Mouse (Mus musculus) heart, embryonic 12.5 days (tissue): Measurements from ENCODE around the gene Tjp2. TPM values are rescaled to one million over a fixed set of nuclear protein-coding genes. Genes with fewer than 3 reads are reported as not detected.
A peak's percentile ranks its signal among the peaks of the same experiment; 100 is the strongest.
"Not testable (repeated sequence)": the region's sequence is repeated elsewhere in the genome, so short reads cannot be mapped to it uniquely, and the experiment has no call there.

ENCODE experiments used
- ATAC-seq: fragments of 200-750 bp; cut with Nextera tagmentation; 2 replicates; pipeline ENCODE4 v1.8.0; 2017; ENCODE audit warnings: moderate TSS enrichment, moderate library complexity; ENCODE audit not compliant: insufficient number of reproducible peaks, low FRiP score
- H3K27ac ChIP-seq: fragments of 300-500 bp; sonication (generic); 2 replicates; pipeline ENCODE4 v1.5.1; 2016; ENCODE audit warnings: mild to moderate bottlenecking, moderate library complexity; ENCODE audit not compliant: poor library complexity, severe bottlenecking
- H3K27me3 ChIP-seq: fragments of 300-500 bp; sonication (generic); replicated peaks from 2 replicates; pipeline ENCODE4 v1.6.1; 2016; ENCODE audit warnings: mild to moderate bottlenecking, moderate library complexity
- H3K36me3 ChIP-seq: fragments of 300-500 bp; sonication (generic); 2 replicates; pipeline ENCODE4 v1.6.1; 2016; ENCODE audit warnings: mild to moderate bottlenecking, moderate library complexity
- H3K4me1 ChIP-seq: fragments of 300-500 bp; sonication (generic); replicated peaks from 2 replicates; pipeline ENCODE4 v1.6.1; 2016; ENCODE audit warnings: mild to moderate bottlenecking
- H3K4me2 ChIP-seq: fragments of 300-500 bp; sonication (generic); 2 replicates; pipeline ENCODE4 v1.6.1; 2016; ENCODE audit warnings: mild to moderate bottlenecking, moderate library complexity
- H3K4me3 ChIP-seq: fragments of 300-500 bp; sonication (generic); 2 replicates; pipeline ENCODE4 v1.5.1; 2016; ENCODE audit warnings: mild to moderate bottlenecking
- H3K9ac ChIP-seq: fragments of 300-500 bp; sonication (generic); 2 replicates; pipeline ENCODE4 v1.6.1; 2016; ENCODE audit warnings: mild to moderate bottlenecking, moderate library complexity
- H3K9me3 ChIP-seq: fragments of 300-500 bp; sonication (generic); replicated peaks from 2 replicates; pipeline ENCODE4 v1.6.1; 2016; ENCODE audit warnings: mild to moderate bottlenecking, moderate library complexity
- WGBS: fragments of 180-500 bp; shearing (Covaris S2); methylation state at CpG from one replicate; pipeline ENCODE4 v1.1.7; 2016; 5-methylcytosine and 5-hydroxymethylcytosine counted together
- polyA plus RNA-seq: library from polyadenylated mRNA; unstranded; fragments of >200 nt; fragmentation: Nextera tagmentation; extraction: Ambion mirVana; gene quantifications from 2 replicates; pipeline ENCODE4 v1.2.1, GENCODE M21; 2016

The Tjp2 gene
- polyA plus RNA-seq, 1 experiment from 2014 or later, result 31.9 TPM

DNA sequence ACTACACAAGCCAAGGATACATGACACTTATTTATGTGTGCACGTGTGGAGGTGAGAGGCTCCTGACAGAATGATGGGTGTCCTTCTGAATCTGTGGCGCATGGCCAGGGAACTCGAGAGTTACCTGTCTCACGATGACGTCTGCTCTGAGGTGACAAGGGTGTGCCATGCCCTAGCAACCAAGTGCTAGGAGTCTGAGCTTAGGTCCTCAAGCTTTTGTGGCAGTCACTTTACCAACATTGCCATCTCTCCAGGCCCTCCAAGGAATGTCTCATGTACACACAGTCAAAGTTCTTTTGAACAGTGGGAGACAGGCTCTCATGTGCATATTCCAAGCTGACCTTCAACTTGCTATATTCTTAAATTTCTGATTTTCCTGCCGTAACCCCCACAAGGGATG is 33.1 kb upstream of the Tjp2 start:
- no peak for ATAC-seq
- Histone ChIP-seq H3K4me2 (no peak overlapping the region), H3K27ac (peak overlapping the region; percentile 38), H3K4me3 (no peak overlapping the region), H3K27me3 (no peaks in the 10 kb centered on the region), H3K9me3 (no peaks in the 10 kb centered on the region), H3K9ac (no peak overlapping the region), H3K36me3 (peaks cover 19% of the 10 kb centered on the region), H3K4me1 (peaks cover 24% of the 10 kb centered on the region)
- WGBS, result 88% methylated on average over 6 of the region's 6 CpGs

DNA sequence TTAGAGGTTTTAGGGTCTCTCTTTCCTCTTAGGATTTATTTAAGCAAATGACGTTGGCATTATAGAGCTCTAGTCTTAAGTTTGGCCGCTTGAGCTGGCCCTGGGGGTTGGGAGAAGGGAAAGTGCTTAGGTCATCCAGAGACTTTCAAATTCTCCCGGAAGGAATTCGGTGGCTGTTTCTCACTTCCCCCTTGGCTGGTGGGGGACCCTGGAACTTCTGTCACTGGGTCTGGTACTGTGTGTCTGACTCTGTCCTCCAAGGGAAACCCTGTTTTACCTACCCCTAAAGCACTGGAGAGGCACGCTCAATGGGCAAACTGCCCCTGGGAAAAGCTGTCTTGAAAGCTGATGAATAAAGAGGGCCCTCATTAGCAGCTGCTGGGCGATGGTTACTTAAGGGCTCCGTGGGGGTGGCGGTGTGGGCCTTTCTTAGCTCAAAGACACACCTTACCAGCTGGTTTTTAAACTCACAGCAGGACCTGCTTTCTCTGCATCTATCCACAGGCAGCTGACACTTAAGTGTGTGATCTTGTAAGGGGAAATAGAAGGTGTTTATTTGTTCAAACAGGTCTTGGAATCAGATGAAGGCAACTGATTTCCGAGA is 28.9 kb upstream of the Tjp2 start:
- Histone ChIP-seq H3K4me1 (peaks cover 35% of the 10 kb centered on the region), H3K4me2 (no peak overlapping the region), H3K36me3 (no peaks in the 10 kb centered on the region), H3K27me3 (no peaks in the 10 kb centered on the region), H3K4me3 (no peak overlapping the region), H3K27ac (no peak overlapping the region), H3K9me3 (no peaks in the 10 kb centered on the region), H3K9ac (0 out of 2 replicates have a peak overlapping the region, but pooled peaks have one; percentile 44)
- WGBS, result 28% methylated on average over 9 of the region's 9 CpGs
- ATAC-seq, result no peak

DNA sequence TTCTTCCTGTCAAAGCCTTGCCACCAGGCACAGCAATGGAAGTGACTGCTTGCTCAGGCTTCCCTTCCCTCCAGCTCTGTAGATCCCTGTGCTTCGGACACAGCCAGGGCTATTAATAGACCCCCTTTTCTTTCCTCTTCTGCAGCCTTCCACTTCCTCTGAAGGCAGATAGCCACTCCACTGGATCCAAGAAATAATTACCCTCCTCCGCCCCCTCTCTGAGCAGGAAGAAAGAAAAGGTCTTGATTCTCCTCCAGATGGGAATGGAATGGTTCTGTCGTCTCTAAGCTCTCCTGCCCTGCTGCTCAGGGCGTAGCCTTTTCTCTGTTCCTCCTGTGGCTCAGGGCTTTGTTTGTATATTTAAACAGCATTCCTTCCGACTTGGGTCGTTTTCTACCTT is 27.0 kb upstream of the Tjp2 start:
- WGBS, result 16% methylated on average over 6 of the region's 6 CpGs
- Histone ChIP-seq H3K27me3 (no peaks in the 10 kb centered on the region), H3K4me2 (peak overlapping the region; percentile 44), H3K4me3 (no peak overlapping the region), H3K9me3 (no peaks in the 10 kb centered on the region), H3K27ac (peak overlapping the region; percentile 73), H3K4me1 (peaks cover 29% of the 10 kb centered on the region), H3K36me3 (no peaks in the 10 kb centered on the region), H3K9ac (0 out of 2 replicates have a peak overlapping the region, but pooled peaks have one; percentile 11)
- ATAC-seq, result peak; percentile 85

DNA sequence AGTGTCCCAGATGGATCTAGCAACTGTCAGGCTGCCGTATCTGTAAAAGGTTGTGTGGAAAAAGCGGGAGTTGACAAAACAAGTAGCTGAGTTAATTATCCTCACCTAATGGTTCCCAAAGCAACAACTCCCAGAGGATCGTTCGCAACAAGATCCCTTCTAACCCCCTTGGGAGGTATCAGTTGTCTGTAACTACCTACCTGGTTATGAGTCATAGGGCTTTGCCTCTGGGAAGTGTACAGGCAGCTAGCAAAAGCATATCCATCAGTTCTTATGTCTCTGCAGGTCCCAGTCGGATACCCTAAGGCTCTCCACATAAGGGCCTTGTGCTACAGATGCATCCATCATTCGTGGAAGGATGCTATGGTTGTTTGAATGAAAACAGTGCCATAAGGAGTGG is 18.5 kb upstream of the Tjp2 start:
- Histone ChIP-seq H3K36me3 (no peaks in the 10 kb centered on the region), H3K27ac (no peak overlapping the region), H3K9ac (no peak overlapping the region), H3K9me3 (no peaks in the 10 kb centered on the region), H3K27me3 (no peaks in the 10 kb centered on the region), H3K4me1 (peaks cover 13% of the 10 kb centered on the region), H3K4me3 (no peak overlapping the region), H3K4me2 (no peak overlapping the region)
- no peak for ATAC-seq
- 86% methylated on average over 6 of the region's 6 CpGs for WGBS

DNA sequence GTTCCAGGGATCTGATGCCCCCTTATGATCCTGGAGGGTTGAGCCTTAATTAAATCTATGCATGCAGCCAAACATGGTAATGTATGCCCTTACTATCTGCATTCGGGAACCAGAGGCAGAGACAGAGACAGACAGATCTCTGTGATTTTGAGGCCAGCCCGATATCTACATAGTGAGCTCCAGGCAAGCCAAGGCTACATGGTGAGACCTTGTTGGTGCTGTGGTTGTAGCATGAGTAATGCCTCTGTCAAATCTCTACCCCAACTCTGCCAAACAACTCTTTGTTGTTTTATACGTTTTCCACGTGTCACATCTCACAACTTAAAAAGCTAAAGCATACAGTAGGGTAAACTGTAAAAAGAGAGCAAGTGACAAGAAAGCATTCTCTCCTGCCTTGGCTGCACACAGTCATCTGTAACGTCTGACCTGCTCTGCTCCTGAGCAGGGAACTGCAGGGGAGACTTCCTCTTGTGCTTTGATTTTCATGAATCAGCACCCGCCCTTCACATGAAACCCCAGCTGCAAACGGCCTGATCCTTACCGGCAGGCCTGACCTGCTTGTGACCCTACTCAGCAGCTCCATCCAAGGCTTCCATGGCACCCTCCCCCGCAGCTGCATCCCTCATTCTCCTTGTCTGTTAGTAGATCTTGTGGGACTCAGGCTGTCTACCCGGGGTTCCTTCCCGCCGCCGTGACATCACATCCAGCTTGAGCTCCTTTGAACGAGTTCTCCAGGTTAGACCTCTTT is 17.1 kb upstream of the Tjp2 start:
- Histone ChIP-seq H3K27ac (no peak overlapping the region; the same call in 1 of the 2 replicates), H3K9ac (no peak overlapping the region)
- 0 out of 2 replicates have a peak, but pooled peaks have one; percentile 33 for ATAC-seq

DNA sequence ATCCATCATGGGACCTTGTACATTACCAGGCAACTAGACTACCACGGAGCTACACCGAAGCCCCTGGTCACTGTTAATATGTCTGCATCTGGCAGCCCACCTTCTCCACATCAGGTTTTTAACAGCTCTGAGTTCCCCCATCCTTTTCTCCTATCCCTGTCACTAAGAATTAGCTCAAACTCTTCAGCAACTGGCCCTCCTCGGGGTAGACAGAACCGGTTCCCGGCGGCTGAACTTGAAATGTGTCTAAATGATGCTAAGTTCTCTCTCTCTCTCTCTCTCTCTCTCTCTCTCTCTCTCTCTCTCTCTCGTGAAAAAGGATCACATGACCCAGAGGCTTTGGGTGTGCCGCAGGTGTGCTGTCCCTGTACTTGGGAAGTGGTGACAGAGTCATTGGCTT is 16.4 kb upstream of the Tjp2 start:
- 86% methylated on average over 8 of the region's 8 CpGs for WGBS
- Histone ChIP-seq H3K4me3 (no peak overlapping the region), H3K27ac (no peak overlapping the region; the same call in 1 of the 2 replicates), H3K9ac (no peak overlapping the region), H3K27me3 (no peaks in the 10 kb centered on the region), H3K4me1 (peaks cover 9% of the 10 kb centered on the region), H3K9me3 (0 out of 2 replicates have a peak, but pooled peaks cover 3% of the 10 kb centered on the region), H3K36me3 (no peaks in the 10 kb centered on the region), H3K4me2 (no peak overlapping the region)
- no peak for ATAC-seq

More for the DNA sequence above, 17.1 kb upstream of the Tjp2 start:
- 25% methylated on average over 14 of the region's 14 CpGs for WGBS
- Histone ChIP-seq H3K9me3 (no peaks in the 10 kb centered on the region), H3K27me3 (no peaks in the 10 kb centered on the region), H3K4me2 (no peak overlapping the region), H3K4me1 (peaks cover 9% of the 10 kb centered on the region), H3K36me3 (no peaks in the 10 kb centered on the region), H3K4me3 (no peak overlapping the region)

DNA sequence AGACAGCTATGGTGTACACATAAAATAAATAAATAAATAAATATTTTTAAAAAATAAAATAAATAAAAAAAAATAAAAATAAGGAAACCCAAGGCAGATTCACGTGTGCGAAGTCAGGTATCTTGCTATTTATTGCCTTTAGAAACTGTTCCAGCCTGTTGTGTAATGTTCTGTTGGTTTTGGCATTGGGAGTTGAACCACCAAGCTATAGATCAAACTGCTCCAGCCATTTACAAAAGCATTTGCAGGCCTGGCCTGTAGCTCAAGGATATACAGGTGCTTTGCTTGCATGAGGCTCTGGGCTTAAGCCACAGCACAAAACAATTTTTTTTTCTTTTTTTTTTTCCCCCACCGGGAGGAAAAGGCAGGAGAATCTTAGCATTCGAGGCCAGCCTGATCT is 13.2 kb upstream of the Tjp2 start:
- no peak overlapping the region for H3K27ac ChIP-seq
- H3K4me3 ChIP-seq, result no peak overlapping the region
- H3K4me2 ChIP-seq, result no peak overlapping the region
- no peak overlapping the region for H3K9ac ChIP-seq
- H3K27me3 ChIP-seq, result no peaks in the 10 kb centered on the region
- 0 out of 2 replicates have a peak, but pooled peaks cover 3% of the 10 kb centered on the region for H3K9me3 ChIP-seq
- H3K36me3 ChIP-seq, result no peaks in the 10 kb centered on the region
- H3K4me1 ChIP-seq, result peaks cover 9% of the 10 kb centered on the region
- no peak for ATAC-seq
- WGBS, result 84% methylated on average over 4 of the region's 4 CpGs

DNA sequence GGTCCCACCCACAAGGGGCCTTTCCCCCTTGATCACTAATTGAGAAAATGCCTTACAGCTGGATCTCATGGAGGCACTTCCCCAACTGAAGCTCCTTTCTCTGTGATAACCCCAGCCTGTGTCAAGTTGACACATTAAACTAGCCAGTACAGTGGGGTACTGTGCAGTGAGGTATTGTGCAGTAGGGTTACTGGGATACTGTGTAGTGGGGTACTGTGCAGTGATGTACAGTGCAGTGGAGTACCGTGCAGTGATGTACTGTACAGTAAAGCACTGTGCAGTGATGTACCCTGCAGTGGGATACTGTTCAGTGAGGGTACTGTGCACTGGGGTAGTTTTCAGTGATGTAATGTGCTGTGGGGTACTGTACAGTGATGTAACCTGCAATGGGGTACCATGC is 7.5 kb upstream of the Tjp2 start:
- H3K4me3 ChIP-seq, result not testable (repeated sequence)
- WGBS, result 89% methylated on average over 1 of the region's 1 CpGs
- ATAC-seq, result 0 out of 2 replicates have a peak, but pooled peaks have one; percentile 39

DNA sequence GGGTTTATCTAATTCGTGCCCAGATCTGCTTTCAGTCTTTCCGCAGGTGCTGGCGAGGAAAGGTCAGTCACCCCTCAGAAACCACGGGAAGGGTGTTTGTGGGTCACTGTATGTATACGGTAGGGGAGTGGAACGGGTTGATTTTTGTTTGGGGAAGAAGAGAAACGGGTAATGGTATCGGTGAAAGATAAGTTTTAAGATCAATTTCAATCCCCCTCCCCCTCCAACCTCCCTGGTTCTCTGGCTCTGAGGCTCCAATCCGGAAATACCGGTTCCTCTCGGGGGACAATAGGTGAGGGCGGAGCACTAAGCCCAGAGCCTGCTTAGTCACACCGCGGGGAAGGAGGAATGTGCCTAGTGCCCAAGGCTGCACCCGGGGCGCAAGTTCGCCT is 471 bp upstream of the Tjp2 start:
- Histone ChIP-seq H3K27ac (peak overlapping the region; percentile 74), H3K36me3 (no peaks in the 10 kb centered on the region), H3K4me1 (peaks cover 15% of the 10 kb centered on the region; the same call in 1 of the 2 replicates), H3K4me2 (peak overlapping the region; percentile 72), H3K4me3 (peak overlapping the region; percentile 61), H3K9ac (peak overlapping the region; percentile 52; the same call in 1 of the 2 replicates), H3K27me3 (no peaks in the 10 kb centered on the region), H3K9me3 (no peaks in the 10 kb centered on the region)
- 2% methylated on average over 17 of the region's 17 CpGs for WGBS
- ATAC-seq, result peak; percentile 36; the same call in 1 of the 2 replicates

More for the DNA sequence above, 7.5 kb upstream of the Tjp2 start:
- not testable (repeated sequence) for H3K36me3 ChIP-seq, H3K4me2 ChIP-seq, H3K4me1 ChIP-seq, H3K9me3 ChIP-seq, H3K27ac ChIP-seq, H3K9ac ChIP-seq, H3K27me3 ChIP-seq

DNA sequence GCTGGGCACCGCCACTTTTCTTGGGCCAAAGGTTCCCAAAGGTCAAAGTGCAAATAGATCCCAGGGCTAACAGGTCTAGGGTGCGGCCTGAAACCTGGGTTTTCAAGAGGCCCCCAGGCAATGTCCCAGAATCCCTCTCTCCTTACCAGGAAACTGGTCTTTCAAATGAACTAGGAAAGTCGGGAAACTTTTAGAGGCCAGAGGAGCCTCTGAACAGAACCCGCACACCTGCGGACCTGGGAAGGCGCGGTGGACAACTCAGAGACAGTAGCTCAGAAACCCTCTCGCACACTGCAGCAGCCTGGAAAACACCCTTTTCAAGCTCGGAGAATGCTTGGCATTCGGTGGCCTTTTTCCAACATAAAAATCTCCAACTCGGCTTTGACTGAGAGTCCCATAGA is 979 bp downstream of the Tjp2 start:
- ATAC-seq, result no peak
- Histone ChIP-seq H3K4me2 (peak overlapping the region; percentile 72), H3K27ac (peak overlapping the region; percentile 74), H3K4me1 (peaks cover 25% of the 10 kb centered on the region), H3K27me3 (no peaks in the 10 kb centered on the region), H3K9me3 (no peaks in the 10 kb centered on the region), H3K4me3 (peak overlapping the region; percentile 61), H3K36me3 (no peaks in the 10 kb centered on the region), H3K9ac (peak overlapping the region; percentile 76)
- WGBS, result 18% methylated on average over 11 of the region's 11 CpGs

DNA sequence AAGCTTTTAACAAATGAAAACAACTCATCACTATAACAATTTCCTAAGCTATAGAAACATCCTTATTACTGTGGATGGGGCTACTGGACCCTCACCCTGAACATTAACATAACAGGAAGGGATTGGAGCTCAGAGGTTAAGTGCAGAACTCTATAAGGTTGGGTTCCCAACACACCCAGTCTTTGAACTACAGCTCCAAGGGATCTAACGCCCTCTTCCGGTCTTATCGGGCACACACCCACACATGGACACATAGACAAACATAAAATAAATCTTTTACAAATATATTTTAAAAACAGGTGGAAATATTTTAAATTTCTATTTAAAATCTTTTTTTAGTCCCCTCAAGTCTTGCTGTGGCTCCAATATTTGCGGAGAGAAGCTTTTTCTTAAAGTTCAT is 3.4 kb downstream of the Tjp2 start:
- H3K27ac ChIP-seq, result no peak overlapping the region
- peaks cover 21% of the 10 kb centered on the region for H3K4me1 ChIP-seq
- H3K4me2 ChIP-seq, result no peak overlapping the region
- WGBS, result 77% methylated on average over 4 of the region's 4 CpGs
- no peak overlapping the region for H3K9ac ChIP-seq
- no peak overlapping the region for H3K4me3 ChIP-seq
- no peaks in the 10 kb centered on the region for H3K27me3 ChIP-seq
- no peaks in the 10 kb centered on the region for H3K36me3 ChIP-seq
- ATAC-seq, result no peak
- H3K9me3 ChIP-seq, result no peaks in the 10 kb centered on the region
